Mouse (Mus musculus) hindbrain, embryonic 15.5 days (tissue): Measurements from ENCODE around the gene Tmem87b. TPM values are rescaled to one million over a fixed set of nuclear protein-coding genes. Genes with fewer than 3 reads are reported as not detected.

Experiments used
- ATAC-seq: fragments of 200-750 bp; cut with Nextera tagmentation; 2 replicates; pipeline ENCODE4 v1.8.0; 2017; ENCODE audit warnings: low read depth, moderate number of reproducible peaks, moderate TSS enrichment; ENCODE audit not compliant: low FRiP score
- H3K27ac ChIP-seq: fragments of 300-500 bp; sonication (generic); replicated peaks from 2 replicates; pipeline ENCODE4 v1.5.1; 2015; ENCODE audit warnings: mild to moderate bottlenecking, inconsistent platforms
- H3K27me3 ChIP-seq: fragments of 300-500 bp; sonication (generic); 2 replicates; pipeline ENCODE4 v1.6.1; 2015; ENCODE audit warnings: control low read depth, inconsistent platforms
- H3K36me3 ChIP-seq: fragments of 300-500 bp; sonication (generic); 2 replicates; pipeline ENCODE4 v1.6.1; 2015; ENCODE audit warnings: control low read depth, inconsistent platforms
- H3K4me1 ChIP-seq: fragments of 300-500 bp; sonication (generic); replicated peaks from 2 replicates; pipeline ENCODE4 v1.6.1; 2015; ENCODE audit warnings: control low read depth, inconsistent platforms
- H3K4me2 ChIP-seq: fragments of 300-500 bp; sonication (generic); 2 replicates; pipeline ENCODE4 v1.6.1; 2015; ENCODE audit warnings: moderate library complexity, mild to moderate bottlenecking, inconsistent platforms
- H3K4me3 ChIP-seq: fragments of 300-500 bp; sonication (generic); 2 replicates; pipeline ENCODE4 v1.5.1; 2015; ENCODE audit warnings: mild to moderate bottlenecking, inconsistent platforms
- H3K9ac ChIP-seq: fragments of 300-500 bp; sonication (generic); 2 replicates; pipeline ENCODE4 v1.6.1; 2015; ENCODE audit warnings: inconsistent platforms
- H3K9me3 ChIP-seq: fragments of 300-500 bp; sonication (generic); 2 replicates; pipeline ENCODE4 v1.6.1; 2016; ENCODE audit warnings: control low read depth, inconsistent platforms
- WGBS: fragments of 180-500 bp; shearing (Covaris S2); methylation state at CpG from one replicate; pipeline ENCODE4 v1.1.7; 2015; 5-methylcytosine and 5-hydroxymethylcytosine counted together
- polyA plus RNA-seq: library from polyadenylated mRNA; unstranded; fragments of >200 nt; fragmentation: Nextera tagmentation; extraction: Ambion mirVana; gene quantifications from 2 replicates; pipeline ENCODE4 v1.2.1, GENCODE M21; 2015

Tmem87b gene
- polyA plus RNA-seq: 34.1 and 38.9 TPM in 2 replicates

DNA sequence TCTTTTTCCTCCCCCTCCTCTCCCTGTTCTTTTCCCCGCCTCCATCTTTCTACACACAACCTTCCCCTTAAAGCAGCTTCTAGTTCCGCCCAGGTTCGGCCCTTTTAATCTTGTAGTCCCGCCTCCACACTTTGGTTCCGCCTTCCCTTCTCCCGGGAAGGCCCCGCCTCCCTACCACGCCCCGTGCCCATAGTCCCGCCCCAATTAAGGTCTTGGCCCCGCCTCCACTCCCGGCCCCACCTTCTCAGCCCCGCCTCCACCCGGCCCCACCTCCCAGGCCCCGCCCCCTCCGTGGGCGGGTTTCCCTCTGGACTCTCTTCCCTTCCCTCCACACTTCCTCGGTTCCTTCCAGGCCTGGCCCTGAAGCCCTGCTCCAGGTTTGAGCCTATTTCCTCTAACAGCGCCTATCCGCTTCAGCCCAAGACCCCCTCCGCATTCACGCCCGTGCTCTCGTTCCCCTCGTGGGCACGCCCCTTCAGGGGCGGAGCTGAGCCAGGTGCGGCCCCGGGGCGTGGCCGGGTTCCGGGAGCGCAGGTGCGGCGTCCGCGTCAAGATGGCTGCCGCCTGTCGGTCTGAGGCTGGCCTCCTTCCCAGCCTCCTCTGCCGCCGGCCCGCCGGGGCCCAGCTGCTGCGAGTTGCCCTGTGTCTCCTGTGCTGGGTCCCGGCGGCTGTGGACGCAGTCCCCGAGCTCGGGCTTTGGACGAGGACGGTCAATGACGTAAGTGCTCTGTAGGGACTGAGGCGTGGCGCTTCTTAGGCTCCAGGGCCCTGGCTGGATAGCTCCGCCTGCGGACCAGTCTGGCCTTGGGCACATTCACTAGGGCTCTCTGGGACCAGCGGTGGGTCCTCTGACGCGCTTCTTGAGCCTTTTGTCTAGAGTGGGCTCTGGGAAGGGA, at the start of gene Tmem87b:
Tmem87b (plus strand) TSS at position 333 of the 896 bp plus-strand sequence.
- H3K4me3 ChIP-seq: peak within 1 kb of the TSS; percentile 73
- peak within 1 kb of the TSS; percentile 83 for H3K9ac ChIP-seq
- peaks cover 21% of the 10 kb centered on the region for H3K4me1 ChIP-seq
- peak within 1 kb of the TSS; percentile 92 for H3K27ac ChIP-seq
- peak; percentile 95 for ATAC-seq
- peak within 1 kb of the TSS; percentile 83 for H3K4me2 ChIP-seq
- no peaks in the 10 kb centered on the region for H3K36me3 ChIP-seq
- H3K9me3 ChIP-seq: no peaks in the 10 kb centered on the region
- under 1% methylated on average over 57 of the region's 59 CpGs for WGBS
- H3K27me3 ChIP-seq: no peaks in the 10 kb centered on the region

DNA sequence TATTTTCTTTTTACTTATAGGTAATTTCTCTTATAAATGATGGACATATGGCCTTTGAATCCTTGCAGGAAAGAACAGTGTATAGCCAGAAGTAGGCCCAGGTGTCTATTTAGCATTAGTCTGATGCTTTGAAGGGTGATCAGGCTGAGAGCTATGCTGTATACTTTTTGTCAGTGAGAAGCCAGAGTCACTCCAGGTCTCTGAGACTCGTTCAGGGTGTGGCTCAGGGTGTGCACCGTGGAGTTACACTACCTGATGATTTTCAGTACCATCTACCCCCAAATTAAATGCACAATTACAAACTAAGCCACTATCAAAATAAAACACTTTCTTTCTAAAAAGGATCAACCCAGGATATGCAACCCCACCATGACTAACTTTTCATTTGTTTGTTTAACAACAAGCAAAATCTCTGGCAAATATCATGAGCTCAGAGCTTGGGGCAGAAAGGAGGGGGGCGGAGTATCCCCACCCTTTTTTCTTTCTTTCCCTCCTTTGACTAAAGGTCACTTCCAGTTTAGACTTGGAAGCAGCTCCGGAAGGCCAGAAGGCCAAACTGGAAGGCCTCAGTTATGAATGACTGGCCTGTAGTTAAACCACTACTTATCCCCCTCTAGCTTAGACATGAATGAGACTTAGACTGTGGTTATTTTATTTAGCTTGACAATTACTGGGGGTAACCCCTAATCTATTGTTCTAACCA, 49.2 kb upstream of the Tmem87b start:
- Histone ChIP-seq H3K4me2 (no peak overlapping the region), H3K9ac (no peak overlapping the region), H3K27me3 (no peaks in the 10 kb centered on the region), H3K4me1 (no peaks in the 10 kb centered on the region), H3K27ac (no peak overlapping the region), H3K36me3 (no peaks in the 10 kb centered on the region), H3K9me3 (no peaks in the 10 kb centered on the region), H3K4me3 (no peak overlapping the region)
- 77% methylated on average over 4 of the region's 4 CpGs for WGBS
- ATAC-seq: no peak

DNA sequence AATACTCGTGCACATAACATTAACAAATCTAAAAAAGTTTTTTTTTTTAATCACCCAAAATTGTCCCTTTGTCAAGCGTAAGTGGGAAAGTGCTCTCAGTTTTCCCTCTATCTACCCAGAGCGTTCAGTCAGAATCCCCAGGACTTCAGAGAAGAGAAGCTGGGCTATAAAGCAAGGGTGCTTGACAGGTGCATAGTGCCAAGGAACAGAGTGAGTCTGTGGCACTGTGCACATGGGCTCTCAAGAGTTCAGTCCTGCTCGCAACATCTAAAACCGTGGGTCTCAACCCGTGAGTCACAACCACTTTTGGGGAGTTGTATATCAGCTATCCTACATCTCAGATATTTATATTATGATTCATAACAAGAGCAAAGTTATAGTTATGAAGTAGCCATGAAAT, 47.4 kb upstream of the Tmem87b start:
- WGBS: 91% methylated on average over 6 of the region's 6 CpGs
- Histone ChIP-seq H3K9me3 (no peaks in the 10 kb centered on the region), H3K4me3 (no peak overlapping the region), H3K9ac (no peak overlapping the region), H3K4me2 (no peak overlapping the region), H3K27ac (no peak overlapping the region), H3K36me3 (no peaks in the 10 kb centered on the region), H3K4me1 (no peaks in the 10 kb centered on the region), H3K27me3 (no peaks in the 10 kb centered on the region)
- ATAC-seq: no peak

DNA sequence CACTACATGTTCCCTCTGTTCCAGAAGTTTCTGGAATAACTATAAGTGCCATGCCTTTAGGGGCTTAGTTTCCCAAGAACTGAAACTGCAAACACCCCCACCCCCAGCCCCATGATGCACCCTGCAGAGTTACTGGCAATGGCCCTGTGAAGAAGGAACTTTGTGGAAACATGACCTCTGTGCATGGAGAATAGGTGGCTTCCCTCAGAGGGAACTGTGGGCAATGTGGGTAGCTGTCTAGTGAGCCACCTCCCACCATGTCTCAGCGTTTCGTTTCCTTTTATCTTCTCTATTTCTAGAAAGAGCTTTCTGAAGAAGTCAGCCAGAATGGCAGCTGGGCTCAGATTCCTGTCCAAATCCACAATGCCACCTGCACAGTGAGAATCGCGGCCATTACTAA, 46.9 kb upstream of the Tmem87b start:
- no peak for ATAC-seq

DNA sequence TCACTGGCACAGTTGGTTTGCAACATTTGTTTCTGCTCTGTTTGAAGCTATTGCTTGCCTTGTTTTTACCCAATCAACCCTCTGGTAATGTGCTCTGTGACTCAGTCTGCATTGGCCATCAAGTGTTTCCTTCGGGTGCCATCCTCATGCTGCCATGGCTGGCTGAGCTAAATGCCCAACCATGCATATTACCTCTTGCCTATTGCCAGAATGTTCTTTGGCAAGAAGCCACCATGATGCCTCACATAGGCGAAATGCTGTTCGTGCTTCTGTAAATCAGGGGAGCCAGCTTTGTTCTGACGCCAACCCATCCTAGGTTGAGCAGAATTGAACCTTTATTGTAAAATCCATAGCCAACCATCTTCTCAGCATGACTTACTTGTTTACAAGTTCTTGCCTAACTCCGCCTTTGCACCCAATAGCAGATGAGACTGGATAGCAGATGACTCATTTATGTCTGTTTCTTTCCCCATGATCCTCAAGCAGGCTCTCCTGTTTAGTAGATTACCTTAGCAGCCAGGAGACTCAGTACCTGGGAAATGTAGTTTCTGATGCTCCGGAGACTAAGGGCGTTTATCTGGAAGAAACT, 46.1 kb upstream of the Tmem87b start:
- no peaks in the 10 kb centered on the region for H3K27me3 ChIP-seq
- no peak overlapping the region for H3K9ac ChIP-seq
- H3K4me1 ChIP-seq: no peaks in the 10 kb centered on the region
- H3K9me3 ChIP-seq: no peaks in the 10 kb centered on the region
- H3K4me2 ChIP-seq: no peak overlapping the region
- H3K4me3 ChIP-seq: no peak overlapping the region
- no peak for ATAC-seq
- no peaks in the 10 kb centered on the region for H3K36me3 ChIP-seq
- no peak overlapping the region for H3K27ac ChIP-seq
- WGBS: 76% methylated on average over 7 of the region's 7 CpGs

More for the DNA sequence above, 46.9 kb upstream of the Tmem87b start:
- no peaks in the 10 kb centered on the region for H3K4me1 ChIP-seq
- H3K9me3 ChIP-seq: no peaks in the 10 kb centered on the region
- no peaks in the 10 kb centered on the region for H3K27me3 ChIP-seq
- H3K9ac ChIP-seq: no peak overlapping the region
- H3K4me3 ChIP-seq: no peak overlapping the region
- no peaks in the 10 kb centered on the region for H3K36me3 ChIP-seq
- H3K27ac ChIP-seq: no peak overlapping the region
- 86% methylated on average over 4 of the region's 4 CpGs for WGBS
- no peak overlapping the region for H3K4me2 ChIP-seq

DNA sequence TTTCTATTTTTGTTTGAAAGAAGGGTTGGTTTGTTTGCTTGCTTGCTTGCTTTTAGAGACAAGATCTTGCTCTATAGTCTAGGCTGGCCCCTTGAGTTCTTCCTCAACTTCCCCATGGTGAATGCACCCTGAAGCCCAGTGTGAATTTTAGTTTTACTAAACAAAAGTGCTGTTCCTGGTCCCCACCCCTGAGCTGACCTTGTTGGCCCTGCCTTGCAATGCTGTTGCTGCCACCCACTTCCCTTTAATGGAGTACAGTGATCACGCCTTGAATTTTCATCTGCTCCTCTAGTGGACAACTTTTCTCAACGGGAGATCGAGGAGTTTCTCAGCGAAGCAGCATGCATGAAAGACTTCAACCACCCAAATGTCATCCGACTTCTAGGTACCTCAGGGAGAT, 35.7 kb upstream of the Tmem87b start:
- H3K27ac ChIP-seq: no peak overlapping the region
- no peak for ATAC-seq
- no peaks in the 10 kb centered on the region for H3K27me3 ChIP-seq
- H3K36me3 ChIP-seq: no peaks in the 10 kb centered on the region
- H3K9ac ChIP-seq: no peak overlapping the region
- no peak overlapping the region for H3K4me3 ChIP-seq
- H3K4me1 ChIP-seq: no peaks in the 10 kb centered on the region
- H3K4me2 ChIP-seq: no peak overlapping the region
- H3K9me3 ChIP-seq: no peaks in the 10 kb centered on the region
- WGBS: 87% methylated on average over 5 of the region's 5 CpGs

DNA sequence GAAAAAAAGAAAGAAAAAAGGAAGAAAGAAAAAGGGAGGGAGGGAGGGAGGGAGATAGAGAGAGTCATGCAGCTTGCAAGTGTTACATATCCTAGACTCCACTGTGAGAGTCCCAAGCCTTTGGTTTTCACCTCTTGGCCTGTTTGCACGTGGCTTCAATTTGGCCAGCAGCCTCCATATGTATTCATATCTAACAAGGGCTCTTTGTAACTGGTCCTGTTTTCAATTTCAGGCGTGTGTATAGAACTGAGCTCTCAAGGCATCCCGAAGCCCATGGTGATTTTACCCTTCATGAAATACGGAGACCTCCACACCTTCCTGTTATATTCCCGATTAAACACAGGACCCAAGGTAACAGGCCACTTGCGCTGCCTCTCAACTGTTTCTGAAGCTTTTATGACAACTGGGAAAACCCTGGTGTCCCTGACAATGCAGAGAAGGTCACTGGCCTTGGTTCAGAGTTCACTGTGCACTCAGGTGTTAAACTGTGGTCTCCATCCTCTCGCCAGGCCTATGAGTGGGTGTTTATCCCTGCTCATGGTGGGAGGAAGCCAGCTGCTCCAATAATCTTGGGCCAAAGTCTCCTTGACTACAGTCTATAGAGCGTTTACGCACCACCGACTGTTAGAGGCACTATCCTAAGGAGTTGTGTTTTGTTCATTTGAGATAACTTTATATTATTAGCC, 34.1 kb upstream of the Tmem87b start:
- Histone ChIP-seq H3K27me3 (no peaks in the 10 kb centered on the region), H3K4me2 (no peak overlapping the region), H3K9ac (no peak overlapping the region), H3K4me3 (no peak overlapping the region), H3K4me1 (no peaks in the 10 kb centered on the region), H3K27ac (no peak overlapping the region), H3K36me3 (no peaks in the 10 kb centered on the region), H3K9me3 (no peaks in the 10 kb centered on the region)
- 81% methylated on average over 10 of the region's 10 CpGs for WGBS
- ATAC-seq: no peak

DNA sequence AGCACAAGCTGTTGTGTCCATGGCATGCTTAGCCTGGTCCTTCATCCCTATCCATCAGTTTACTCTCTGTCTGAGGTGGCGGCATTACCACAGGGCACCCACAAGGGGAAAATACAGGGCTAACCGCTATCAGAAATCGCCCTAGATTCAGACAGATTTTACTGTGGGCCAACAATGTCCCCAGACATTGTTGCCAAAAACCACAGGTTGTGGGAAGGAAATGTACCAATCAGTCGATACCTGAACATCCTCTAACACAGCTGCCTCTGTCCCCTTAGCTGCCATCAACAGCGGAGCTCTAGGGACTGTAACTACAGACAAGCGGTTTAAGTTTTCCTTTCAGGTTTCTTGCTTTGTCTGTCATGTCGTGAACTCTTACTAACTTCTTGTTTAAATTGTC, 33.1 kb upstream of the Tmem87b start:
- Histone ChIP-seq H3K36me3 (no peaks in the 10 kb centered on the region), H3K27me3 (no peaks in the 10 kb centered on the region), H3K4me2 (no peak overlapping the region), H3K4me1 (no peaks in the 10 kb centered on the region), H3K9ac (no peak overlapping the region), H3K9me3 (no peaks in the 10 kb centered on the region), H3K27ac (no peak overlapping the region), H3K4me3 (no peak overlapping the region)
- 96% methylated on average over 7 of the region's 7 CpGs for WGBS
- no peak for ATAC-seq

DNA sequence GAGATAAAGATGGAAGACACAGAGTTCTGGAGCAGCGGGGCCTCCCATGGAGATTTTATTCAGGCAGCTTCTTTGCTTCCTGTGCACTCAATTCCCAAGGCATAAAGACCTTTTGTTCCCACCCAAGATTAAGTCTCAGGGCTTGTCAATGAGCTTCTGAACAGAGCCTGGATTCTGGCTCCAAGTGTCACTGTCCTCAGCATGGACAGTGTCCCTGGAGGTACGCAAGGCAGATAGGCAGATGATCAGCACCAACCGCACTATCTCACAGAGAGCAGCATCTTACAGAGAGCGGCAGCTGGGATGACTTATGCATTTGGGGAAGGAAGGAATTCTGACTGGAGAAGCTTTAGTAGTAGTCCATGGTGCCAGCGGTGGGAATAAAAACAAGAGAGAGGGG, 31.6 kb upstream of the Tmem87b start:
- H3K9me3 ChIP-seq: no peaks in the 10 kb centered on the region
- 37% methylated on average over 5 of the region's 5 CpGs for WGBS
- no peaks in the 10 kb centered on the region for H3K36me3 ChIP-seq
- H3K27ac ChIP-seq: no peak overlapping the region
- H3K4me3 ChIP-seq: no peak overlapping the region
- no peaks in the 10 kb centered on the region for H3K27me3 ChIP-seq
- H3K9ac ChIP-seq: no peak overlapping the region
- no peak overlapping the region for H3K4me2 ChIP-seq
- H3K4me1 ChIP-seq: no peaks in the 10 kb centered on the region
- ATAC-seq: no peak

DNA sequence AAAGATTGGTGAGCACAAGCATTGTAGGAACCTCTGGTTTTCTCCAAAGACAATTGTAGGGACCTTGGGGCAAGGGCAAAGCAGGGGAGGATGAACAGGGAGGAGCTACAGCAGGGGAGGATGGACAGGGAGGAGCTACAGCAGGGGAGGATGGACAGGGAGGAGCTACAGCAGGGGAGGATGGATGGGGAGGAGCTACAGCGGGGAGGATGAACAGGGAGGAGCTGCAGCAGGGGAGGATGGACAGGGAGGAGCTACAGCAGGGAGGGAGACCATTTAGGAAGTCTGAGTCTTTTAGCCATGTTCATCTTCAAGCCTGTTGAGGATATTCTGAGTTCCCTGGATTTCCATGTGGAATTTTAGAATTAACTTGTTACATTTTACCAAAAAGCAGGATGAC, 31.1 kb upstream of the Tmem87b start:
- 76% methylated on average over 1 of the region's 1 CpGs for WGBS
- Histone ChIP-seq H3K4me3 (no peak overlapping the region), H3K9me3 (no peaks in the 10 kb centered on the region), H3K9ac (no peak overlapping the region), H3K27ac (no peak overlapping the region), H3K4me2 (no peak overlapping the region), H3K4me1 (no peaks in the 10 kb centered on the region), H3K27me3 (no peaks in the 10 kb centered on the region), H3K36me3 (no peaks in the 10 kb centered on the region)
- no peak for ATAC-seq

DNA sequence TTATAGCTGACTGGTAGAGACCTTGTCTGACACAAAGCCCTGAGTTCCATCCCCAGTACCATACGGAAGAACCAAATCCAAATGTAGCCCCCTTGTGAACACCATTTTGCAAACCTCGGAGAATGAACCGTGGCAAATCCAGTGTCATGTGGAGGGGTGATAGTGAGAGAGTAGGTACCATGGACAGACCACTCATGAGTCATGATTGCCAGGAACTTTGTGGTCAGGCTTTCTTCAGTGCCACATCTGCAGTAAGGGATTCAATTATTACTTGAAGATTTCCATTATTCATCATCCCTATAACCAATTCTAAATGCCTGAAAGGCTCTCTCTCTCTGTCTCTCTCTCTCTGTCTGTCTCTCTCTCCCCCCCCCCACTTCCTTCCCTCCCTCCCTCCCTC, 30.1 kb upstream of the Tmem87b start:
- no peaks in the 10 kb centered on the region for H3K36me3 ChIP-seq
- no peak overlapping the region for H3K4me2 ChIP-seq
- H3K9ac ChIP-seq: no peak overlapping the region
- ATAC-seq: no peak
- H3K27ac ChIP-seq: no peak overlapping the region
- H3K27me3 ChIP-seq: no peaks in the 10 kb centered on the region
- H3K9me3 ChIP-seq: no peaks in the 10 kb centered on the region
- no peak overlapping the region for H3K4me3 ChIP-seq
- H3K4me1 ChIP-seq: no peaks in the 10 kb centered on the region
- 89% methylated on average over 3 of the region's 3 CpGs for WGBS
